Mouse (Mus musculus): ENCODE data around the gene Nr5a2. TPM values are rescaled to one million over a fixed set of nuclear protein-coding genes. Genes with fewer than 3 reads are reported as not detected.
"Not testable (repeated sequence)": the region's sequence is repeated elsewhere in the genome, so short reads cannot be mapped to it uniquely, and the experiment has no call there.

The Nr5a2 gene
- total RNA-seq, 2 experiments from 2014 or later = not detected

DNA sequence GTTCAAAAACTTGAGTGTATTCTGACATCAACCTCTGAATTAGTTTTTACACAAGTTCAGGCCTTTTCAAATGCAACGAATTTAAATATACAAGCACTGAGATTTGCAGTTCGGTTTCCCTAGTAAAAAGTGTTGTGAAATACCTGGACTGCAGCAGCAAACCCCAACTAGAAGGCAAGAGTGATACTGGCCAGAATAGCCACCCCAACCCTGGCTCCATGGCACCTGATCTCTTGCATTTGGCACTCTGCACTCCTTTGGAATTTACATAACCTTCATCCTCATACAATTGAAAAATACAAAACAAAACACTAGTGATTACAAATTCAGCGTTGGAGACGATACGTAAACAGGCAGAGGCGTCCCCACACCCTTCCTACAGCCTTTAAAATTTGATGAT is 111.5 kb downstream of the Nr5a2 start:
- DNase-seq (ENCODE audit: extremely low spot score in 1 of 2, low spot score in 1 of 2) = no peak

DNA sequence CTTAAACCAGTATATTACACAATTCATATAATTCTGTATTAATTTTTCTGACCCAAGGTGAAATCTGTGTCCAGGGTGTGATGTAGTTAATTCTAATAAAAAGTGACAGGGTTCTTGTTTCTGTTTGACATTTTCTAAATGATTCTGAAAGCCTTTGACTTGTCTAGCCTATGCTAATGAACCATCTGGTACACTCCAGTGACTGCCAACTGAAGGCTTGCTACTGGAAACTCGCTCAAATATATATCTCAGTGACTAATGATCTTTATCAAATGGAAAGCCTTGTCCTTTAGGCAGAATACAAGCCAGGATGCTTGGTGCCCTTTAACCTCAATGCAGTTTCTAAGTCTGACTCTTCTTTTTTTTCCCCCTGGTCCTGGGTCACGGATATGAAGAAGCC is 114.2 kb downstream of the Nr5a2 start:
- no peak for DNase-seq (ENCODE audit: extremely low spot score in 1 of 2, low spot score in 1 of 2)

DNA sequence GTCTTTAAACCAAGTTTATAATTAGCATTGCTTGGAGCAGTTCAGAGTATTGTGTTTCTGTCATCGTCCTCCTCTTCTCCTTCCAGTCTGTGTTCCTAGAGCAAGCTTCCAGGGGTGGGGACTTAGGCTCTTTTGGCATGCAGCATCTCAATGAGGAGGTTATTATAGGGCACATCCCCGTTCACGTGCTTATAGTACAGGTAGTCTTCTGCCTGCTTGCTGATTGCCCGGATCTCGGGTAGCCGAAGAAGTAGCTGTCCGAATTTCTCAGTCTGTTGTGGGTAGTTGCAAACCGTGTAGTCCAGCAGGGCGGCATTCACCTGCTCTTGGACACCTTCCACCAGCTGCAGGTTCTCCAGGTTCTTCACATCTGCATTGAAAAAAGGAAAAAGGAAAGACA is 114.9 kb downstream of the Nr5a2 start:
- no peak for DNase-seq (ENCODE audit: extremely low spot score in 1 of 2, low spot score in 1 of 2)

DNA sequence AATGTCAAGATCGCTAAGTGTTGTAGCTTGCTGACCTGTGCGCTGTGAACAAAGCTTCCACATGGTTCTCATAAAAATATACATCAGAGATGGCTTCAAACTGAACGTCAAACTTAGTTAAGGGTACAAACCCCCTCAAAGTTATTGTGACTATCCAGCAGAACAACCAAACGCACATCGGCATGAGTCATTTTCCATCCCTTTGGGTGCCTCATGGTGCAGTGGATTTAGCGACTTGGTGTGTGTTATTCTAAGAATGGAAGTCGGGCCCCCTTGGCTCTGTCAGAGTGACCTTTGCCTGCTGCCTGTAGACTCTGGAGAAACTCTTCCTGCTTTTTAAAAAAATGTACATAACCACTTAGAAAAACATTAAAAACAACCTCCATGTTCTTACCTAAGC is 119.7 kb downstream of the Nr5a2 start:
- no peak for DNase-seq (ENCODE audit: extremely low spot score in 1 of 2, low spot score in 1 of 2)

DNA sequence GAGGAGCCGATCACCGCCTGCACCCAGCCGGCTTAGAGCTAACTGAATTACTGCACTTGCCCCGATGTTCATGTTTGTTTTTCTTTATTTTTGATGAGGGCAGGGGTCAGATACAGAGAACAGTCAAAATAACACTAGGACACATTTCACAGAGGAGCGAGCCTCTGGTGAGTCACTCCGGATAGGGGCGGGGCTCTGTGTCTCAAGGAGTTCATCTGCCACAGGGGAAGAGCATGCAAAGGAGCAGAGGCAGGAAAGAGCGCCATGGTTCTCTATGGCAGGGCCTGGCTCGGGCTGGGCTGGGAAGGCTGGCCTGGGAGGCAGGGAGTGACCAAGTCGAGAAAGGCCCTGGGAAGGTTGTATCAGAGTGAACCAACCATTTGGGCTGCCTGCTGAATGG is 121.0 kb downstream of the Nr5a2 start:
- DNase-seq (ENCODE audit: extremely low spot score in 1 of 2, low spot score in 1 of 2) = no peak

DNA sequence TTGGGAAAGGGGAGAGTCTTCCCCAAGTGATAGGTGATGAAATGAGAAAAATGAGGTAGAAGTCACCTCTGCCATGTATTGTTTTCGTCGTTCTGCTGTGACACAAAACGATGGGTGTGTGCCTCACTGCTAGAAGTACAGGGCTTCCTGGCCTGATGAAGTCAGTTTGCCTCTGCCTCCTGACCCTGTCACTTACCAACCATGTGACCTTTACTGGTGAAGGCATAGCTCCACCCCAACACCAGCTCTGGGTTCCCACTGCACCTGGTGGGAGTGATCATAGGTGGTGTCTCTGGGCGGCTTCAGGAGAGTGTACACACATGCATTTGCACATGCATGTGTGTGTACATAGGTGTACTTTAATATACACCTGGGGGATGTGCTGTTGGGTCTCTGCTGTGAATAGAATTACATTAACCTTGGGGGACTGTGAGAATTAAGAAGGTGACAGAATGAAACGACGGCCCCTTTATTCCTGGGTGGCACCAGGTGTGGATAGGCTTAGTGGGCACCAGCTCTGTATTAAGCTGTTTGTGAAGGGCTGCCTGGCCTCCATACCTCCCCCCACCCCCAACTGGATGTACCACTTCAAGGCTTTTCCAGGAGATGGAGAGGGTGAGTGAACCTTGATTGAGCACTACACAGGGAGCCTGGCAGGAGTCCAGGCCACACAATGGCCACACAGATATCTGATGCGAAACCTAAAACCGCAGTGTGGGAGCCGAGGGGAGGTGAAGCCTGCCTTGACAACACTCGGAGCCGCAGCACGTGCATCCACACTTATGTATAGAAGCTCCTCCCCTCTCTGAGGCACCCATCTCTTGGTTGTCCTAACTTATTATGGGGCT is 127.7 kb downstream of the Nr5a2 start:
- DNase-seq (ENCODE audit: extremely low spot score in 1 of 2, low spot score in 1 of 2) = no peak

DNA sequence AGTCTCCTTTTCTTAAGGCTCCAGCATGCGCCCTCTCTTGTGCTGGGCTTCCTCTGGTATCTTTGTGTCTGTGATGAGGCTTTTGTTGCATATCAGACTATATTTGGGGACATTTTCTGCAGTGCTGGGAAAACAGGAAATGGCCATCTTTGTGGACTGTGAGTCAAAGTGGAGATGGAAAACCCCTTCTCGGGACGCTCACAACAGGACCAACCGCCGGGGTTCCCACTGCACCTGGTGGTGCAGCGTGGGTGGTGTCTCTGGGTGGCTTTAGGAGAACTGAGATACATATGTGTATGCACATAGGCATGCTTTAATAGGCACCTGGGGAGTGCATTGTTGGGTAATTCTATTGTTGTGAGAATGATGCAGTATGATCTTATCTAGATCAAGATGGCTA is 129.3 kb downstream of the Nr5a2 start:
- DNase-seq (ENCODE audit: extremely low spot score in 1 of 2, low spot score in 1 of 2) = no peak

DNA sequence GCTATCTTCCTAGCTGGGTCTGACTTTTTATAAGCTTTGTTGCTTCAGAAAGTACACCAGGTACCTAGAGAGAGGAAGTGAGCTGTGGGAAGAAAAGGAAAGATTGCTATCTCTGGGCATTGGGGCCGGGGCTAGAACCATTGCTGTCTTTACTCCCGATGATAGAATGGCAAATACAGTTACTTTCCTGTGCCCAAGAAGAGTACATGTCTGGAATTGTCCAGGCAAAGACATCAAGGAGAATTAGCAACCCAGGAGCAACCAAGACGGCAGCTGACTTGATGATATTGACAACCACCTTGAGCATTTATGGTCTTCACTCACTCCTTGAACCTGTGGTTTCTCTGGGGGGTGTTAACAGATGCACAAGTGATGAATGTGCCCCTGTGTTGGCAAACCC is 130.3 kb downstream of the Nr5a2 start:
- DNase-seq (ENCODE audit: extremely low spot score in 1 of 2, low spot score in 1 of 2) = no peak

DNA sequence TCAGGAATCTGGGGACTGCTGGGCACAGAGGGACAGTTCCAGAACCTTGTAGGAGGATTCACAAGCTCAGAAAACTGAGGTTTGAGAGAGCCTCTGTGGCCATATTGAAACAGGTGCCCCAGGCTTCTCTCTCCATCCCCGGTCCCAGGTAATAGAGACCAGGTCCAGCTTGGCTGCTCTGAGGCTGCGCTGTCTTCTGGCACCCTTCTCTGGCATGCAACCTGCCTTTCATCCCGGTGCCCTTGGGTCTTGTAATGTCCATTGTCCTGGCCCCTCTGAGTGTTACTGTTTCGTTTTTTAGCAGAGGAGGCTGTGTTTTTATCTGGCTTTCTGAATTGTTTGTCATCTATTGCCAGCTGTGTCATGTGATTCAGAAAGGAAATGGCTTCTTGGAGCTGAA is 136.4 kb downstream of the Nr5a2 start:
- no peak for DNase-seq (ENCODE audit: extremely low spot score in 1 of 2, low spot score in 1 of 2)

DNA sequence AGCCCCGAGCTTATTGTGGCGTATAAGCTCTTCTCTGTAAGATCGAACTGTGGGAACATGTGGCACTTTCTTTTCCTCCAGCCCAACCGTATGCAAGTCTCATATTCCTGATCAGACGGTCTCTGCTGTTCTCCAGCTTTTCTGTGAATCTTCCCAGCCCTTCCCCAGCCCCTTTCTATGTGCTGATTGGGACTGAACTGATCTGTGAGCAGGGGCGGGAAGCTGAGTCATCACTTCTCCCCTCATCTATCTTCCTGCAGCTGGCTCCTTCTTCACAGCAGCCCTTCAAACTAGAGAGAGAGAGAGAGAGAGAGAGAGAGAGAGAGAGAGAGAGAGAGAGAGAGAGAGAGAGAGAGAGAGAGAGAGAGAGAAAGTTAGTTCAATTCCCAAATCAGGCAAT is 159.6 kb downstream of the Nr5a2 start:
- no peak for DNase-seq (ENCODE audit: extremely low spot score in 1 of 2, low spot score in 1 of 2)

DNA sequence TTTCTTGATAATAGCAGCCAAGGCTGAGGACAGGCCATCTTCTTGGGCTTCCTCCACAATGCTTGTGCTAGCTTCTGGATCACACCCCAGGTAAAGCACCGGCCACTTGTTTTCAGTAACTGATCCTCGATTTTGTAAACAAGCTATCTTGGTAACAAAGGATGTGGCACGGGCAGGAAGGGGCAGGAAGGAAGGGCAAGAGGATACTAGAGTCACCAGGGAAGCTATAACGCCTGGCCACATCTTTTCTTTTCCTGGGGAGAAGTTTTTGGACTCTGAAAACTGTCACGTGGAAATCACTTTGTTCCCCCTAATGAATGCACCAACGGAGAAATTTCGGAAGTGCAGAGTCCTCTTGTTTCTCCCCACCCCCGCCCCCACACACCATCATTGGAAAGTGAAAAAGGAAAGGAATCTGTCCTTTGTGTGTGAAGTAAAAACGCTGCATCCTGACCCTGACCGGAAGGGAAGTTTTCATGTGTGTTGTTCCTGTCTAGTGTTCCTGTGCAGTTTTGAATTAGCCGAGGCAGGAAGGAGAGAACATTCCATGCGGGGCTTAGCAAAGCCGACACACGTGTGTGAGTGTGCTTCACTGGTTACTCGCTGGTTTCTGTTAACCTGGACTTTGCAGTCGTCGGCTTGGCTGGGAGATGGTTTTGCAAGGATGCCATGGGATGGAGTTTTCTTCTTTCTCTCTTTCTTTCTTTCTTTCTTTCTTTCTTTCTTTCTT is 163.7 kb downstream of the Nr5a2 start:
- no peak for DNase-seq (ENCODE audit: extremely low spot score in 1 of 2, low spot score in 1 of 2)

DNA sequence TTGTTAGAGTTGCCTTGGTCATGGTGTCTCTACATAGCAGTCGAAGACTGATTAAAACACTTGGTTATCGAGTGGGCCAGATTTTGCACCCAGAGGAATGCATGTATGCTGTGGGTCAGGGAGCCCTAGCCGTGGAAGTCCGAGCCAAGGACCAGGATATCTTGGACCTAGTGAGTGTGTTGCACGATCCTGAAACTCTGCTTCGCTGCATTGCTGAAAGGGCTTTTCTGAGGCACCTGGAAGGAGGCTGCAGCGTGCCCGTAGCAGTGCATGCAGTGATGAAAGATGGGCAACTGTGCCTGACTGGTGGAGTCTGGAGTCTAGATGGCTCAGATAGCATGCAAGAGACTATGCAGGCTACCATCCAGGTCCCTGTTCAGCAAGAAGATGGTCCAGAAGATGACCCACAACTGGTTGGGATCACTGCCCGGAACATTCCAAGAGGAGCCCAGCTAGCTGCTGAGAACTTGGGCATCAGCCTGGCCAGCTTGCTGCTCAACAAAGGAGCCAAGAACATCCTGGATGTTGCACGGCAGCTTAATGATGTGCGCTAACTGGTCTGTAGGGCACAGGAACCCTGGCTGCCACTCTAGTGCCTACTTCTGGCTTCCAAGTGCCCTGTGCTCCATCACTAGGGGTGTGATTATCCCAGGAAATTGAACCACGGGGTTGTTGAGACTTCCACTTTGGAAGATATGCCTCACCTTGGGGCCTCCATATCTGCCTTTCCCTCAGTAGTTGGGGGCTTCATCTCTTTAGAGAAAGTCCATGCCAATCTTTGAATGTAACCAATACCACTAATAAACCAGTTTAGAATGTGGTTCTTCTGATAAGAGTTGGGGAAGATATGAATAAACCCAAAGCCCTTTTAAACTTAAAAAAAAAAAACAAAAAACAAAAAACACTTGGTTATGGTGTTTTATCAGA is 167.0 kb downstream of the Nr5a2 start:
- not testable (repeated sequence) for DNase-seq (ENCODE audit: extremely low spot score in 1 of 2, low spot score in 1 of 2)

Data from layer of hippocampus, postnatal 25 days (tissue).